Mouse (Mus musculus) MEL (cell line): ENCODE measurements at regions not wholly inside any gene's neighbourhood (a gene's known extent, or its start where the extent isn't known, plus 50 kb on each side); places are given as distances from the start of the nearest gene placed in this dataset.

ENCODE experiments used
- DNase-seq: peaks from one replicate; pipeline ENCODE4 v3.0.0; 2011; ENCODE audit warnings: low read depth, low spot score
- H3K27ac ChIP-seq: 2 replicates; pipeline ENCODE4 v1.5.1; 2012; ENCODE audit warnings: low read depth, mild to moderate bottlenecking, control low read depth, low read length, moderate library complexity; ENCODE audit not compliant: control insufficient read depth
- H3K27me3 ChIP-seq, 2 experiments: fragments of 150-350 bp in 1 of 2; sonication (generic) in 1 of 2; 2 replicates each; pipeline ENCODE4 v1.6.1; 2012; ENCODE audit warnings: low read length in 2 of 2, mild to moderate bottlenecking in 2 of 2, improper control_type of control experiment in 1 of 2, moderate library complexity in 1 of 2; ENCODE audit not compliant: insufficient read depth in 2 of 2, control insufficient read depth in 1 of 2
- H3K36me3 ChIP-seq, 2 experiments: 2 replicates each; pipeline ENCODE4 v1.6.1; 2012 to 2014; ENCODE audit warnings: low read length in 2 of 2, improper control_type of control experiment in 1 of 2, inconsistent platforms in 1 of 2, mild to moderate bottlenecking in 1 of 2; ENCODE audit not compliant: insufficient read depth in 2 of 2, control insufficient read depth in 1 of 2
- H3K4me1 ChIP-seq, 2 experiments: fragments of 150-350 bp in 1 of 2; sonication (generic) in 1 of 2; 2 replicates each; pipeline ENCODE4 v1.6.1; 2012; ENCODE audit warnings: low read length in 2 of 2, improper control_type of control experiment in 1 of 2, mild to moderate bottlenecking in 1 of 2; ENCODE audit not compliant: insufficient read depth in 2 of 2, control insufficient read depth in 1 of 2
- H3K4me3 ChIP-seq, 2 experiments: fragments of 150-350 bp in 1 of 2; sonication (generic) in 1 of 2; 2 replicates each; pipeline ENCODE4 v1.5.1; 2012; ENCODE audit warnings: low read depth in 2 of 2, low read length in 2 of 2, mild to moderate bottlenecking in 2 of 2, moderate library complexity in 2 of 2, control low read depth in 1 of 2, improper control_type of control experiment in 1 of 2; ENCODE audit not compliant: control insufficient read depth in 1 of 2, insufficient read depth in 1 of 2
- H3K79me2 ChIP-seq: 2 replicates; pipeline ENCODE4 v1.6.1; 2012; ENCODE audit warnings: mild to moderate bottlenecking, low read length, moderate library complexity; ENCODE audit not compliant: control insufficient read depth, poor library complexity, insufficient read depth
- H3K9ac ChIP-seq: 2 replicates; pipeline ENCODE4 v1.6.1; 2012; ENCODE audit warnings: low read depth, mild to moderate bottlenecking, control low read depth, low read length, moderate library complexity; ENCODE audit not compliant: control insufficient read depth, poor library complexity, severe bottlenecking
- H3K9me3 ChIP-seq: fragments of 150-350 bp; sonication (generic); replicated peaks from 2 replicates; pipeline ENCODE4 v1.6.1; 2012; ENCODE audit warnings: mild to moderate bottlenecking, low read length, improper control_type of control experiment, moderate library complexity; ENCODE audit not compliant: insufficient read depth
- BHLHE40 ChIP-seq: IDR thresholded peaks from 2 replicates; pipeline ENCODE4 v1.6.1; 2012; ENCODE audit warnings: low read depth, mild to moderate bottlenecking, inconsistent platforms, low read length, improper control_type of control experiment, borderline replicate concordance
- CHD1 ChIP-seq: IDR thresholded peaks from 2 replicates; pipeline ENCODE4 v1.6.1; 2012; ENCODE audit warnings: low read depth, mild to moderate bottlenecking, inconsistent platforms, low read length, improper control_type of control experiment
- CHD2 ChIP-seq: IDR thresholded peaks from 2 replicates; pipeline ENCODE4 v1.6.1; 2011; ENCODE audit warnings: low read length, improper control_type of control experiment
- CTCF ChIP-seq, 3 experiments: IDR thresholded peaks in 2 of 3; conservative IDR thresholded peaks in 1 of 3; 2 replicates each; pipeline ENCODE4 v1.5.1; 2011 to 2012; ENCODE audit warnings: low read length in 3 of 3, low read depth in 2 of 3, mild to moderate bottlenecking in 2 of 3, improper control_type of control experiment in 1 of 3, inconsistent platforms in 1 of 3, mixed read lengths in 1 of 3, moderate library complexity in 1 of 3; ENCODE audit not compliant: control insufficient read depth in 1 of 3, insufficient read depth in 1 of 3, poor library complexity in 1 of 3, severe bottlenecking in 1 of 3
- E2F4 ChIP-seq: IDR thresholded peaks from 2 replicates; pipeline ENCODE4 v1.6.1; 2011; ENCODE audit warnings: low read depth, low read length, improper control_type of control experiment, borderline replicate concordance
- EP300 ChIP-seq, 2 experiments: IDR thresholded peaks; 2 replicates each; pipeline ENCODE4 v1.6.1; 2011; ENCODE audit warnings: improper control_type of control experiment in 2 of 2, low read length in 2 of 2, low read depth in 1 of 2, mild to moderate bottlenecking in 1 of 2
- ETS1 ChIP-seq: IDR thresholded peaks from 2 replicates; pipeline ENCODE4 v1.6.1; 2012; ENCODE audit warnings: low read depth, mild to moderate bottlenecking, inconsistent platforms, low read length, improper control_type of control experiment, moderate library complexity
- GABPA ChIP-seq: IDR thresholded peaks from 2 replicates; pipeline ENCODE4 v1.6.1; 2012; ENCODE audit warnings: low read depth, mild to moderate bottlenecking, inconsistent platforms, low read length, improper control_type of control experiment, moderate library complexity
- GATA1 ChIP-seq: IDR thresholded peaks from 2 replicates; pipeline ENCODE4 v1.6.1; 2011; ENCODE audit warnings: low read depth, low read length, improper control_type of control experiment
- HCFC1 ChIP-seq: IDR thresholded peaks from 2 replicates; pipeline ENCODE4 v1.6.1; 2012; ENCODE audit warnings: low read depth, mild to moderate bottlenecking, inconsistent platforms, low read length, improper control_type of control experiment, moderate library complexity
- JUND ChIP-seq: IDR thresholded peaks from 2 replicates; pipeline ENCODE4 v1.6.1; 2011; ENCODE audit warnings: low read depth, mild to moderate bottlenecking, improper control_type of control experiment, low read length
- KAT2A ChIP-seq: conservative IDR thresholded peaks from 2 replicates; pipeline ENCODE4 v1.6.1; 2012; ENCODE audit warnings: low read depth, low read length, improper control_type of control experiment, inconsistent platforms
- MXI1 ChIP-seq: IDR thresholded peaks from 2 replicates; pipeline ENCODE4 v1.6.1; 2011; ENCODE audit warnings: mild to moderate bottlenecking, low read depth, low read length, improper control_type of control experiment
- MYC ChIP-seq: IDR thresholded peaks from 2 replicates; pipeline ENCODE4 v1.6.1; 2011; ENCODE audit warnings: low read depth, mild to moderate bottlenecking, low read length, improper control_type of control experiment, moderate library complexity
- POLR2AphosphoS2 ChIP-seq: IDR thresholded peaks from 2 replicates; pipeline ENCODE4 v1.6.1; 2011; ENCODE audit warnings: low read length, improper control_type of control experiment
- RAD21 ChIP-seq: IDR thresholded peaks from 2 replicates; pipeline ENCODE4 v1.6.1; 2011; ENCODE audit warnings: mild to moderate bottlenecking, low read depth, low read length, improper control_type of control experiment
- RCOR1 ChIP-seq: IDR thresholded peaks from 2 replicates; pipeline ENCODE4 v1.6.1; 2012; ENCODE audit warnings: low read depth, mild to moderate bottlenecking, inconsistent platforms, low read length, improper control_type of control experiment
- SIN3A ChIP-seq: IDR thresholded peaks from 2 replicates; pipeline ENCODE4 v1.6.1; 2012; ENCODE audit warnings: low read length, improper control_type of control experiment, inconsistent platforms
- TAL1 ChIP-seq: IDR thresholded peaks from 2 replicates; pipeline ENCODE4 v1.6.1; 2012; ENCODE audit warnings: mild to moderate bottlenecking, inconsistent platforms, low read length, moderate library complexity, mixed read lengths
- TCF12 ChIP-seq: IDR thresholded peaks from 2 replicates; pipeline ENCODE4 v1.6.1; 2014; ENCODE audit warnings: low read depth, mild to moderate bottlenecking, inconsistent platforms, low read length, improper control_type of control experiment, moderate library complexity
- UBTF ChIP-seq: IDR thresholded peaks from 2 replicates; pipeline ENCODE4 v1.6.1; 2012; ENCODE audit warnings: low read depth, mild to moderate bottlenecking, inconsistent platforms, low read length, improper control_type of control experiment, moderate library complexity, borderline replicate concordance; ENCODE audit not compliant: insufficient read depth
- USF2 ChIP-seq, 2 experiments: IDR thresholded peaks; 2 replicates each; pipeline ENCODE4 v1.6.1; 2011 to 2012; ENCODE audit warnings: improper control_type of control experiment in 2 of 2, low read length in 2 of 2, borderline replicate concordance in 1 of 2, inconsistent platforms in 1 of 2, low read depth in 1 of 2, mild to moderate bottlenecking in 1 of 2; ENCODE audit not compliant: insufficient read depth in 1 of 2
- ZKSCAN1 ChIP-seq: IDR thresholded peaks from 2 replicates; pipeline ENCODE4 v1.6.1; 2012; ENCODE audit warnings: low read depth, mild to moderate bottlenecking, inconsistent platforms, low read length, improper control_type of control experiment, moderate library complexity
- ZNF384 ChIP-seq: IDR thresholded peaks from 2 replicates; pipeline ENCODE4 v1.6.1; 2012; ENCODE audit warnings: low read depth, mild to moderate bottlenecking, inconsistent platforms, low read length, improper control_type of control experiment

- no peaks in the 10 kb centered on the region for H3K4me1 ChIP-seq
- no peaks in the 10 kb centered on the region for H3K27me3 ChIP-seq
- H3K36me3 ChIP-seq: peaks cover 0 to 5% of the 10 kb centered on the region in 2 experiments; a peak in 2 of 4 replicates
- TF ChIP-seq USF2 (IDR thresholded peaks at IDR 0.05; ENCODE audit: borderline replicate concordance in 1 of 2, insufficient read depth in 1 of 2, low read depth in 1 of 2, low read length in 2 of 2) (no peak), MXI1 (0 out of 2 replicates have a peak, but pooled peaks have one; percentile 23), UBTF (no peak), EP300 (IDR thresholded peaks at IDR 0.05; ENCODE audit: low read depth in 1 of 2, low read length in 2 of 2) (peak; percentile 91 to 97), CHD2 (no peak), TCF12 (peak; percentile 89), MYC (no peak), E2F4 (no peak), JUND (no peak), RAD21 (no peak), ZKSCAN1 (no peak), ETS1 (peak; percentile 67; the same call in 1 of the 2 replicates), CTCF (IDR thresholded peaks at IDR 0.05 in 2 of 3, conservative IDR thresholded peaks at IDR 0.05 in 1 of 3; ENCODE audit: control insufficient read depth in 1 of 3, insufficient read depth in 1 of 3, low read depth in 2 of 3, low read length in 3 of 3, poor library complexity in 1 of 3, severe bottlenecking in 1 of 3) (no peak), POLR2AphosphoS2 (no peak), SIN3A (no peak), TAL1 (peak; percentile 70), BHLHE40 (no peak), RCOR1 (peak; percentile 94), GATA1 (peak; percentile 89), HCFC1 (no peak), ZNF384 (peak; percentile 21; the same call in 1 of the 2 replicates), GABPA (no peak), KAT2A (no peak), CHD1 (no peak)
- no peak overlapping the region for H3K9ac ChIP-seq
- no peak overlapping the region for H3K27ac ChIP-seq
- no peak overlapping the region for H3K4me3 ChIP-seq
- peak; percentile 69 for DNase-seq
- H3K9me3 ChIP-seq: no peaks in the 10 kb centered on the region; the same call in 1 of the 2 replicates
- no peaks in the 10 kb centered on the region for H3K79me2 ChIP-seq
These were observed 234.3 kb upstream of the Plscr5 start for GRCm38 (mm10) chr9:91958421-91958820.
